Mouse (Mus musculus): ENCODE measurements around the gene Llgl2. TPM values are rescaled to one million over a fixed set of nuclear protein-coding genes. Genes with fewer than 3 reads are reported as not detected.

The Llgl2 gene
- total and polyA plus RNA-seq, 3 experiments = 3.8 to 12.3 (median 9.2) TPM

GRCm38 (mm10) chr11:115806154-115806553, 17.7 kb upstream of the Llgl2 start:
- H3K9ac ChIP-seq (ENCODE audit: insufficient read depth, low read depth) = no peak overlapping the region
- H3K4me3 ChIP-seq (replicated peaks in 1 of 3; ENCODE audit: low read depth in 2 of 3, low read length in 2 of 3, poor library complexity in 1 of 3) = no peak overlapping the region
- dilution Hi-C loops (cut with MboI; ENCODE audit: extremely low pct_ligation_motif_present, extremely low pct_unique_long_range_greater_than_20kb, low sequenced_read_pairs) = no loop called here
- H3K27me3 ChIP-seq (replicated peaks) = no peaks in the 10 kb centered on the region
- no peaks in the 10 kb centered on the region for H3K79me2 ChIP-seq (replicated peaks; ENCODE audit: control insufficient read depth, extremely low read depth, insufficient read depth, poor library complexity, severe bottlenecking)
- peaks cover 52 to 93% of the 10 kb centered on the region in 2 experiments for H3K36me3 ChIP-seq (replicated peaks in 1 of 2; ENCODE audit: control insufficient read depth in 1 of 2, insufficient read depth in 1 of 2, low read length in 1 of 2)
- no peak overlapping the region for H3K4me2 ChIP-seq (ENCODE audit: insufficient read depth, low read depth, poor library complexity, severe bottlenecking)
- H3K27ac ChIP-seq (ENCODE audit: insufficient read depth, low read depth) = no peak overlapping the region
- in situ Hi-C loops (cut with MboI; ENCODE audit: low pct_ligation_motif_present, low pct_unique_long_range_greater_than_20kb, low sequenced_read_pairs) = no loop called here
- DNase-seq (ENCODE audit: extremely low read depth) = no peak
- no peak for TF ChIP-seq IRF4 (IDR thresholded peaks at IDR 0.05; ENCODE audit: low read depth, low read length)
- no peak for TF ChIP-seq BHLHE40 (IDR thresholded peaks at IDR 0.05; ENCODE audit: low read depth, low read length)
- TF ChIP-seq SIN3A (IDR thresholded peaks at IDR 0.05; ENCODE audit: low read length) = no peak
- TF ChIP-seq NELFE (IDR thresholded peaks at IDR 0.05; ENCODE audit: low read depth, low read length) = no peak
- no peak for TF ChIP-seq CHD2 (IDR thresholded peaks at IDR 0.05; ENCODE audit: low read length)
- TF ChIP-seq PAX5 (IDR thresholded peaks at IDR 0.05; ENCODE audit: low read length) = no peak
- TF ChIP-seq CTCF (conservative IDR thresholded peaks at IDR 0.05 in 1 of 2, IDR thresholded peaks at IDR 0.05 in 1 of 2; ENCODE audit: low read depth in 2 of 2, low read length in 2 of 2) = no peak
- TF ChIP-seq EP300 (IDR thresholded peaks at IDR 0.05; ENCODE audit: low read length) = no peak
- no peak for TF ChIP-seq MXI1 (IDR thresholded peaks at IDR 0.05; ENCODE audit: low read depth, low read length)
- TF ChIP-seq HCFC1 (IDR thresholded peaks at IDR 0.05; ENCODE audit: low read depth, low read length) = no peak
- H3K9me3 ChIP-seq (replicated peaks; ENCODE audit: low read length) = no peaks in the 10 kb centered on the region
- H3K4me1 ChIP-seq (ENCODE audit: control insufficient read depth in 1 of 2, insufficient read depth in 2 of 2) = peaks cover 5 to 19% of the 10 kb centered on the region in 2 experiments

- Histone ChIP-seq H3K9ac (ENCODE audit: insufficient read depth, low read depth) (no peak overlapping the region), H3K27me3 (replicated peaks) (no peaks in the 10 kb centered on the region)
Measured at GRCm38 (mm10) chr11:115807306-115807705, 16.5 kb upstream of the Llgl2 start.

GRCm38 (mm10) chr11:115807971-115808370, 15.9 kb upstream of the Llgl2 start:
- TF ChIP-seq MYC (IDR thresholded peaks at IDR 0.05; ENCODE audit: low read depth, low read length) (no peak), ZNF384 (IDR thresholded peaks at IDR 0.05; ENCODE audit: low read depth, low read length) (no peak), NELFE (IDR thresholded peaks at IDR 0.05; ENCODE audit: low read depth, low read length) (no peak), JUND (conservative IDR thresholded peaks at IDR 0.05; ENCODE audit: low read depth, low read length) (no peak), MAZ (IDR thresholded peaks at IDR 0.05; ENCODE audit: low read depth, low read length) (no peak), MAX (IDR thresholded peaks at IDR 0.05; ENCODE audit: low read length) (no peak)
- no peak overlapping the region for H3K4me3 ChIP-seq (replicated peaks in 1 of 3; ENCODE audit: low read depth in 2 of 3, low read length in 2 of 3, poor library complexity in 1 of 3)
- dilution Hi-C loops (cut with MboI; ENCODE audit: extremely low pct_ligation_motif_present, extremely low pct_unique_long_range_greater_than_20kb, low sequenced_read_pairs) (no loop called here), in situ Hi-C loops (cut with MboI; ENCODE audit: low pct_ligation_motif_present, low pct_unique_long_range_greater_than_20kb, low sequenced_read_pairs) (no loop called here)
- H3K27me3 ChIP-seq (replicated peaks) = no peaks in the 10 kb centered on the region
- H3K79me2 ChIP-seq (replicated peaks; ENCODE audit: control insufficient read depth, extremely low read depth, insufficient read depth, poor library complexity, severe bottlenecking) = no peaks in the 10 kb centered on the region
- H3K36me3 ChIP-seq (replicated peaks in 1 of 2; ENCODE audit: control insufficient read depth in 1 of 2, insufficient read depth in 1 of 2, low read length in 1 of 2) = peaks cover 34 to 85% of the 10 kb centered on the region in 2 experiments
- DNase-seq (ENCODE audit: extremely low read depth) = no peak
- H3K9ac ChIP-seq (ENCODE audit: insufficient read depth, low read depth) = no peak overlapping the region
- peaks cover 10 to 32% of the 10 kb centered on the region in 2 experiments for H3K4me1 ChIP-seq (ENCODE audit: control insufficient read depth in 1 of 2, insufficient read depth in 2 of 2)
- no peak overlapping the region for H3K27ac ChIP-seq (ENCODE audit: insufficient read depth, low read depth)
- H3K4me2 ChIP-seq (ENCODE audit: insufficient read depth, low read depth, poor library complexity, severe bottlenecking) = no peak overlapping the region
- no peaks in the 10 kb centered on the region for H3K9me3 ChIP-seq (replicated peaks; ENCODE audit: low read length)

More at GRCm38 (mm10) chr11:115807306-115807705, 16.5 kb upstream of the Llgl2 start:
- Histone ChIP-seq H3K4me2 (ENCODE audit: insufficient read depth, low read depth, poor library complexity, severe bottlenecking) (no peak overlapping the region), H3K36me3 (replicated peaks in 1 of 2; ENCODE audit: control insufficient read depth in 1 of 2, insufficient read depth in 1 of 2, low read length in 1 of 2) (peaks cover 40 to 92% of the 10 kb centered on the region in 2 experiments), H3K4me1 (ENCODE audit: control insufficient read depth in 1 of 2, insufficient read depth in 2 of 2) (peaks cover 5 to 25% of the 10 kb centered on the region in 2 experiments), H3K79me2 (replicated peaks; ENCODE audit: control insufficient read depth, extremely low read depth, insufficient read depth, poor library complexity, severe bottlenecking) (no peaks in the 10 kb centered on the region), H3K4me3 (replicated peaks in 1 of 3; ENCODE audit: low read depth in 2 of 3, low read length in 2 of 3, poor library complexity in 1 of 3) (no peak overlapping the region), H3K9me3 (replicated peaks; ENCODE audit: low read length) (no peaks in the 10 kb centered on the region), H3K27ac (ENCODE audit: insufficient read depth, low read depth) (no peak overlapping the region)
- TF ChIP-seq GABPA (IDR thresholded peaks at IDR 0.05; ENCODE audit: insufficient replicate concordance, low read depth, low read length) (no peak), BHLHE40 (IDR thresholded peaks at IDR 0.05; ENCODE audit: low read depth, low read length) (no peak), UBTF (IDR thresholded peaks at IDR 0.05; ENCODE audit: low read depth, low read length) (no peak), ZNF384 (IDR thresholded peaks at IDR 0.05; ENCODE audit: low read depth, low read length) (no peak), NRF1 (IDR thresholded peaks at IDR 0.05; ENCODE audit: low read depth, low read length) (no peak), E2F4 (IDR thresholded peaks at IDR 0.05; ENCODE audit: insufficient replicate concordance, low read depth, low read length) (no peak), USF2 (conservative IDR thresholded peaks at IDR 0.05; ENCODE audit: low read depth, low read length) (no peak), ZC3H11A (IDR thresholded peaks at IDR 0.05; ENCODE audit: low read depth, low read length) (no peak), ZKSCAN1 (IDR thresholded peaks at IDR 0.05; ENCODE audit: borderline replicate concordance, low read depth, low read length) (no peak), KAT2A (IDR thresholded peaks at IDR 0.05; ENCODE audit: insufficient replicate concordance, low read length) (no peak), MXI1 (IDR thresholded peaks at IDR 0.05; ENCODE audit: low read depth, low read length) (no peak)
- in situ Hi-C loops (cut with MboI; ENCODE audit: low pct_ligation_motif_present, low pct_unique_long_range_greater_than_20kb, low sequenced_read_pairs) (no loop called here), dilution Hi-C loops (cut with MboI; ENCODE audit: extremely low pct_ligation_motif_present, extremely low pct_unique_long_range_greater_than_20kb, low sequenced_read_pairs) (no loop called here)
- no peak for DNase-seq (ENCODE audit: extremely low read depth)
